Mouse (Mus musculus) embryonic fibroblast, embryonic 13.5 days (primary cell): Measurements from ENCODE around the gene Creb3l2.

ENCODE experiments used
- CTCF ChIP-seq: IDR thresholded peaks from 2 replicates; pipeline ENCODE4 v1.5.1; 2011; ENCODE audit warnings: mild to moderate bottlenecking, control low read depth, low read length, moderate library complexity, borderline replicate concordance; ENCODE audit not compliant: insufficient read depth
- POLR2A ChIP-seq: IDR thresholded peaks from 2 replicates; pipeline ENCODE4 v1.6.1; 2011; ENCODE audit warnings: low read depth, mild to moderate bottlenecking, control low read depth, low read length, moderate library complexity

GRCm38 (mm10) chr6:37437086-37437485 lies 4.9 kb downstream of the Creb3l2 start:
- TF ChIP-seq CTCF (no peak), POLR2A (no peak)
